Mouse (Mus musculus) heart, embryonic 14.5 days (tissue): ENCODE measurements around the gene Rfx4. TPM values are rescaled to one million over a fixed set of nuclear protein-coding genes. Genes with fewer than 3 reads are reported as not detected.

ENCODE experiments used
- ATAC-seq: fragments of 200-750 bp; cut with Nextera tagmentation; 2 replicates; pipeline ENCODE4 v1.8.0; 2017; ENCODE audit warnings: low read depth, moderate TSS enrichment; ENCODE audit not compliant: insufficient number of reproducible peaks, insufficient read depth, low FRiP score
- H3K27ac ChIP-seq, 2 experiments: fragments of 200-500 bp in 1 of 2; fragments of 300-500 bp in 1 of 2; sonication (generic) in 1 of 2; replicated peaks in 1 of 2; 2 replicates each; pipeline ENCODE4 v1.5.1; 2012 to 2014; ENCODE audit warnings: low read depth in 2 of 2, low read length in 2 of 2, control low read depth in 1 of 2, mild to moderate bottlenecking in 1 of 2, mixed read lengths in 1 of 2; ENCODE audit not compliant: control insufficient read depth in 1 of 2, insufficient read depth in 1 of 2
- H3K27me3 ChIP-seq: fragments of 300-500 bp; sonication (generic); 2 replicates; pipeline ENCODE4 v1.6.1; 2014; ENCODE audit warnings: mild to moderate bottlenecking, low read length, control low read depth; ENCODE audit not compliant: control insufficient read depth, insufficient read depth
- H3K36me3 ChIP-seq: fragments of 300-500 bp; sonication (generic); 2 replicates; pipeline ENCODE4 v1.6.1; 2014; ENCODE audit warnings: mild to moderate bottlenecking, control low read depth, low read length, mixed read lengths; ENCODE audit not compliant: control insufficient read depth, insufficient read depth
- H3K4me1 ChIP-seq, 2 experiments: fragments of 200-500 bp in 1 of 2; fragments of 300-500 bp in 1 of 2; sonication (generic) in 1 of 2; 2 replicates each; pipeline ENCODE4 v1.6.1; 2012 to 2014; ENCODE audit warnings: low read length in 2 of 2, control low read depth in 1 of 2, mixed read lengths in 1 of 2; ENCODE audit not compliant: control insufficient read depth in 2 of 2, insufficient read depth in 2 of 2
- H3K4me2 ChIP-seq: fragments of 300-500 bp; sonication (generic); 2 replicates; pipeline ENCODE4 v1.6.1; 2014; ENCODE audit warnings: mild to moderate bottlenecking, low read length
- H3K4me3 ChIP-seq, 2 experiments: fragments of 200-500 bp in 1 of 2; fragments of 300-500 bp in 1 of 2; sonication (generic) in 1 of 2; 2 replicates each; pipeline ENCODE4 v1.5.1; 2012 to 2014; ENCODE audit warnings: low read length in 2 of 2, mild to moderate bottlenecking in 2 of 2, control low read depth in 1 of 2, low read depth in 1 of 2, moderate library complexity in 1 of 2; ENCODE audit not compliant: control insufficient read depth in 1 of 2, insufficient read depth in 1 of 2
- H3K9ac ChIP-seq: fragments of 300-500 bp; sonication (generic); 2 replicates; pipeline ENCODE4 v1.6.1; 2014; ENCODE audit warnings: mild to moderate bottlenecking, low read length
- H3K9me3 ChIP-seq: fragments of 300-500 bp; sonication (generic); 2 replicates; pipeline ENCODE4 v1.6.1; 2016; ENCODE audit warnings: low read length, control low read depth; ENCODE audit not compliant: control insufficient read depth
- WGBS: fragments of 180-500 bp; shearing (Covaris S2); extraction: QIAGEN DNeasy Blood & Tissue Kit; methylation state at CpG from one replicate; pipeline ENCODE4 v1.1.7; 2014; 5-methylcytosine and 5-hydroxymethylcytosine counted together
- polyA plus RNA-seq: library from polyadenylated mRNA; unstranded; fragments of >200 nt; fragmentation: Nextera tagmentation; extraction: Ambion mirVana; gene quantifications from 2 replicates; pipeline ENCODE4 v1.2.1, GENCODE M21; 2014

Gene Rfx4
- polyA plus RNA-seq, 1 experiment from 2014 or later = not detected

DNA sequence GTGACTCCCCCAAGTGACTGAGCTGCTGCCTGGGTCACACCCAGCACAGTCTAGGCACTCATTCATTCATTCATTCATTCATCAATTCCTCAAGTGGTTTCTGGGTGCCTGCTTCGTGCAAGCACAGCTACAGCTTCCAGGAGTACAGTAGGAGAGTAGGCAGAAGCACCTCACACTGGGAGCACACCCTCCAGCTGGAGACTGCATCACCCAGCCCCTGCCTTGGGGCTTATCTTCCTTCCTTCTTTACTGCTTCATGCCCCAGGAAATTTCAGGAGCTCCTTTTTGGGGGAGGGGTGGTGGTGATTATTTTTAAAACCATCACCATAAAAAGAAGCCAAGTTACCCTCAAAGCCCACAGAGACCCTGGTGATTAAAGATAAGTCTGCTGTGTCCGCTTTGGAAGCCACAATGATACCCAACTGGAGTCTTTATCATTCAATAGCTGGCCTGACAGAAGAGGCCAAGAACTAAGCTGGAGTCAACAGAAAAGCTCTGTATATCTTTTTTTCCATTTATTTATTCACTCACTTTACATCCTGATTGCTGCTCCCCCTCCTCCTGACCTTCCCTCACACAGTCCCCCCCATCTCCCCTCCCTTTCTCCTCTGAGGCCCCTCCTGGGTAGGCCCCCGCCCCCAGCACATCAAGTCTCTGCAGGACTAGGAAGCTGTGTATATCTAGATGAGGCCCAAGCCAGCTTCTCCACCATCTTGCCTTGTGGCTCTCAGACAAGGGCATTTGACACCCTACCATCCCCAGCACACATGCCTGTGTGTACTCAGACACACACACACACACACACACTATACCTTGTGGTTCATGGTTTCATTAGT is 142.5 kb downstream of the Rfx4 start:
- WGBS = 66% methylated on average over 3 of the region's 3 CpGs
- H3K27ac ChIP-seq = no peak overlapping the region
- no peaks in the 10 kb centered on the region for H3K36me3 ChIP-seq
- no peak overlapping the region for H3K9ac ChIP-seq
- H3K4me1 ChIP-seq = peaks cover 20 to 22% of the 10 kb centered on the region in 2 experiments; a peak in 3 of 4 replicates
- no peaks in the 10 kb centered on the region for H3K9me3 ChIP-seq
- ATAC-seq = no peak
- H3K4me2 ChIP-seq = no peak overlapping the region
- H3K4me3 ChIP-seq = no peak overlapping the region
- no peaks in the 10 kb centered on the region for H3K27me3 ChIP-seq

DNA sequence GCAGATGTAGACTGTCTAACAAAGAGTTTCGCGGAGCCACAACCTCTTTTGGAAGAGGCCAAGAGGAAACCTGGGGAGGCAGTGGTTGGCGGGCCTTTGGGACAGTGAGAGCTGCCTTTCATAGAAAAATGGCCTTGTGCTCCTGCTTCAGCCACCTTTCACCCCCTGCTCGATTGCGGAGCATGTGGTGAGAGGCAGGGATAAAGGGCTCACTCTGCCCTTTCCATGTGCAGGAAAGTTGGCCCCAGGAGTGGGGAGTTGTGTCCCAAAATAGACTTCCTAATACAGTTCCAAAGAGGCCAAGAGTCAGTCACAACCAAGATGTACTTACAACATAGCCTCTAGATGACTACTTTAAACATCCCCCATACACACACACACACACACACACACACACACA is 145.8 kb downstream of the Rfx4 start:
- Histone ChIP-seq H3K36me3 (no peaks in the 10 kb centered on the region), H3K4me1 (peaks cover 26 to 28% of the 10 kb centered on the region in 2 experiments), H3K4me2 (no peak overlapping the region), H3K4me3 (no peak overlapping the region), H3K9me3 (no peaks in the 10 kb centered on the region), H3K27me3 (no peaks in the 10 kb centered on the region), H3K9ac (no peak overlapping the region), H3K27ac (no peak overlapping the region)
- 62% methylated on average over 5 of the region's 5 CpGs for WGBS
- no peak for ATAC-seq

DNA sequence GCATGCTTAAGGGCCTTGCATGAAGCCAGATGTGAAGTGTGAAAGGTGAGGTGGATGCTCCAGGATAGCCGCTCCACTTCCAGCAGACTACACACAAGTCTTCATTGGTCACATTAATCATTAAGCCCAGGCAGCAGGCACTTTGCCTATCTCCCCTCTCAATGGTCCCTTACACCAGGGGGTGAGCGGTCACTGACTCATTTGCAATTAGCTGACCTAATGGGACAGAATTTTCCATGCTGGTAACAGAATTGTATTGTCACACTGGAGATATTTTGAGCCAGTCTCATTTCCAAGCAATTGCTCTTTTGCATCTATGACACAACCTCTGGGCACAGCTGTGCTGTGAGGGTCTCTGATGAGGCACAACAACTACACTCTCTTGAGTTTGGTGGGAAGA is 146.4 kb downstream of the Rfx4 start:
- H3K4me1 ChIP-seq = peaks cover 26 to 28% of the 10 kb centered on the region in 2 experiments
- H3K27me3 ChIP-seq = no peaks in the 10 kb centered on the region
- no peak overlapping the region for H3K4me2 ChIP-seq
- H3K27ac ChIP-seq = no peak overlapping the region
- H3K36me3 ChIP-seq = no peaks in the 10 kb centered on the region
- no peaks in the 10 kb centered on the region for H3K9me3 ChIP-seq
- ATAC-seq = no peak
- WGBS = 64% methylated on average over 2 of the region's 2 CpGs
- H3K4me3 ChIP-seq = no peak overlapping the region
- no peak overlapping the region for H3K9ac ChIP-seq

DNA sequence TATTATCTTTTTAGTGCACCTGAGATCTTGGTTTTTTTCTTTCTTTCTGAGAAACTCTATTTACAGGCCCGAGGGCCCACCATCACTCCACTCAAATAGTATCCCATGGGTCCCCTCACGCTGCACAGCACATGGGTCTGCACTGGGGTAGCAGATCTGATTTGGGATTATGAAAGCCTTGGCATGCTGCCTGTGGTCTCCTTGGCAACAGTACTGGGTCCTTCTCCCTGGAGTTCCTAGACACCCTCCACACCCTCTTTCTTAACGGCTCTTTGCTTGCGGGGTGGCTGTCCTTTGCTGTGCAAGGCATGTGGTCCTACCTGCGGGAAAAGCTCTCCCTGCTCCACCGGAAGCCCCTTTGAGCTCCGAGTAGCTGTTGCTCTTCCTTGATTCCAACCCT is 147.4 kb downstream of the Rfx4 start:
- Histone ChIP-seq H3K4me1 (peaks cover 22 to 26% of the 10 kb centered on the region in 2 experiments), H3K4me2 (peak overlapping the region; percentile 43), H3K9ac (0 out of 2 replicates have a peak overlapping the region, but pooled peaks have one; percentile 13), H3K36me3 (no peaks in the 10 kb centered on the region), H3K4me3 (no peak overlapping the region), H3K27me3 (no peaks in the 10 kb centered on the region), H3K27ac (no peak overlapping the region), H3K9me3 (no peaks in the 10 kb centered on the region)
- no peak for ATAC-seq
- 44% methylated on average over 7 of the region's 7 CpGs for WGBS

DNA sequence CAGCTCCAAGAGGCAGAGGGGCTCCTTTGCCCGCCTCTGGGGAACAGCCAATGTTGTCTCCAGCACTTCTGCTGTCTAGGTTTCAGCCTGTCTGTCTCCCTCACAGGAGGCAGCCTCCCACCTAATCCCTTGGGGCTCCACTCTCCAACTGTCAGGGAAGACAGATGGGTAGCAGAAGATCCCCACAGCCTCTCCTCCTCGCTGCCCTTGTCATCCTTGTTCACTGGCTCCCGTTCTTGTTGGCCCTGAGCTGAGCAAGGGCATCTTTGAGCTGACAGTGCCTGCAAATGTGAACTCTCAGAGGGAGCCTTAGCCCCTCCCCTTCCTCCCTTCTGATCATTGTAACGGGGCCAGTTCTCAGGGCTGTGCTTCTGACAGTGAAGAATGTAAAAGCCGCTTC is 147.9 kb downstream of the Rfx4 start:
- Histone ChIP-seq H3K27ac (no peak overlapping the region), H3K27me3 (no peaks in the 10 kb centered on the region), H3K4me3 (no peak overlapping the region), H3K9me3 (no peaks in the 10 kb centered on the region), H3K9ac (0 out of 2 replicates have a peak overlapping the region, but pooled peaks have one; percentile 13), H3K4me1 (peaks cover 22 to 25% of the 10 kb centered on the region in 2 experiments), H3K36me3 (no peaks in the 10 kb centered on the region), H3K4me2 (peak overlapping the region; percentile 43)
- 7% methylated on average over 5 of the region's 5 CpGs for WGBS
- ATAC-seq = no peak; the same call in 1 of the 2 replicates

DNA sequence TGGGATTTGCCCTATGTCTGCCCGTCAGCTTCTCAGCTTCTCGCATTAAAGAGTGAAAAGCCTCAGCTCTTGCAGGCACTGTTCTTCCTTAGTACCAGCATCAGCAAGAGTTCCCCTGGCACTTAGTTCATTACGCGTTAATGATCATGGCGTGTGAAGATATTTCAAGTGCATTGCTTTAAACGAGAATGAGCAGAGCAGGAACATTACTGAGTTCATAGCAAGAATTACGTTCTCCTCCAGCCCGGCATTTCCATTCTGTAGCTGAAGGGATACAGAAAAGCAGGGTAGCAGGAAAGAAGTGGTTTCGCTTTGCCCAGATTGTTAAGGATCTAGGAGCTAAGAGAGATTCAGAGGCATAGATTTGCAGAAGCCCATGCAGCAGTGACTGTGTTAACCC is 151.0 kb downstream of the Rfx4 start:
- no peak overlapping the region for H3K4me2 ChIP-seq
- H3K9me3 ChIP-seq = no peaks in the 10 kb centered on the region
- no peak overlapping the region for H3K9ac ChIP-seq
- WGBS = 78% methylated on average over 9 of the region's 9 CpGs
- H3K27me3 ChIP-seq = no peaks in the 10 kb centered on the region
- no peak for ATAC-seq
- no peaks in the 10 kb centered on the region for H3K36me3 ChIP-seq
- H3K4me1 ChIP-seq = peaks cover 13 to 15% of the 10 kb centered on the region in 2 experiments; a peak in 3 of 4 replicates
- no peak overlapping the region for H3K4me3 ChIP-seq
- H3K27ac ChIP-seq = no peak overlapping the region

DNA sequence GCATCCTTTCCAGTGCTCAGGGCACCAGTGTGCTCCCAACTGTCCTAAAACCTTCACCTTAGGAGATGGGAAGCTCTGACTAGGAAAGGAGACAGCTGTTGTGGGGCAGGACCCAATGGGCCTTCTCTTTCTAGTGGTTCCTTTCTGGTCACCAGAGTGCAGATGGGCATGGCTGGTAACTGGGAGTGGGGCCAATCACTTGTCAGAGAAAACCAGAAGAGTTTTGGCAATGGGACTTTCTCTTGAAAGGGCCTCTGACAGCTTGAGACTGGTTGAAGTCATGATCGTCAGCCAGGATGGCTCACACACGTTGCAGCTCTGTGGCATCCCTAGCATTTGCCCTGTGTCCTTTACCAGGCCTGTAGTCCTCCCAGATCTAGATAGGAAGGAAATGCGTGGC is 152.1 kb downstream of the Rfx4 start:
- ATAC-seq = no peak
- no peak overlapping the region for H3K27ac ChIP-seq
- H3K27me3 ChIP-seq = no peaks in the 10 kb centered on the region
- no peaks in the 10 kb centered on the region for H3K9me3 ChIP-seq
- no peak overlapping the region for H3K9ac ChIP-seq
- no peaks in the 10 kb centered on the region for H3K36me3 ChIP-seq
- 81% methylated on average over 3 of the region's 3 CpGs for WGBS
- no peak overlapping the region for H3K4me3 ChIP-seq
- H3K4me1 ChIP-seq = peaks cover 8 to 9% of the 10 kb centered on the region in 2 experiments; a peak in 3 of 4 replicates
- no peak overlapping the region for H3K4me2 ChIP-seq
